Comparison of ENCODE assay signal across 1 mouse cellular context in genomic region chr16:4680922-4681455, GRCm38 (mm10). TPM values are rescaled to one million over a fixed set of nuclear protein-coding genes. Genes with fewer than 3 reads are reported as not detected.
"Had no signal": no experiment of that assay in that cellular context is flagged by ENCODE, and none has a peak within 500 bp of the region (broad histone marks: within the 10 kb centered on the region; RNA-seq: fewer than 3 reads in every experiment).

No protein-coding gene starts in this region.

RNA-seq across cellular contexts. Expression of gene Vasn, which starts 41.2 kb away (rescaled TPM):
- total RNA-seq: megakaryocyte, adult 5-6 weeks had no signal
